Mouse (Mus musculus): ENCODE results near the gene Gm6588.

Gene Gm6588

DNA sequence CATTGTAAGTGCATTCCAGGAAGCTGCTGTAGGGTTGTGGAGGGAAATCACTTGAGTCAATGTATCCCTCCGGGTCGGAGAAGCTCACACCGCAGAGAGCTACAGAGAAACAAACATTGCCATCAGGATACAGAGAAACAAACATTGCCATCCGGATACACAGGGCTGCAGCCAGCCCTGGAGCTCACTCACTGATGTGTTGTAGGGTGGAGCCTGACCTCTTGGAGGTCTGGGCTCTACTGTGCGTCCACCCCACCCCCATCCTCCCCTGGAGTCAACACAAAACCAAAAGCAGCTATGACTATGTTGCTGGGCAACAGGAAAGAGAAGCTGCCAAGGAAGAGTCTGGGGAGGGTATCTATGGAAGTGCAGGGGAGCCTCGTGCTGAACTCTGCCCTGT lies 24.2 kb downstream of the Gm6588 start:
- no peak for DNase-seq

DNA sequence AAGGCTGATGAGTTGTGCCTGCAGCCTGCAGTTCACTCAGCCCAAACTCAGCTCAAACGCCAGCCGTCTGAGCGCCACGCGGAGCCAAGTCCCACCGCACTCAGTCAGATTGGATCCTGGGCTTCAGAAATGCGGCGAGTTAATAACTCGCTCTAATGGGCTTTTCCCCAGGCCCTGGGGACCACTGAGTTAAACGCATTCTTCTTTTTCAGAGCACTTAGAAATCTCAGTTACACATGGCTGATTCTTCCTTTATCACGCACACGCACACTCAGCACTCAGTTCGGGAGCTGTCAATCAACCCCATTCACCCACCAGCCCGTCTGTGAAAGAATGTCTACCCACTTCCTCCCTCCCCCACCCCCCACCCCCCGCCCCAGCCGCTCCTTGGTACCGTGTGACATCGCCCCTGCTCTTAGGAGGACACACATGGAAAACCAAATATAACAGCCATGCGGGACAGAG lies 32.8 kb downstream of the Gm6588 start:
- DNase-seq, result no peak

DNA sequence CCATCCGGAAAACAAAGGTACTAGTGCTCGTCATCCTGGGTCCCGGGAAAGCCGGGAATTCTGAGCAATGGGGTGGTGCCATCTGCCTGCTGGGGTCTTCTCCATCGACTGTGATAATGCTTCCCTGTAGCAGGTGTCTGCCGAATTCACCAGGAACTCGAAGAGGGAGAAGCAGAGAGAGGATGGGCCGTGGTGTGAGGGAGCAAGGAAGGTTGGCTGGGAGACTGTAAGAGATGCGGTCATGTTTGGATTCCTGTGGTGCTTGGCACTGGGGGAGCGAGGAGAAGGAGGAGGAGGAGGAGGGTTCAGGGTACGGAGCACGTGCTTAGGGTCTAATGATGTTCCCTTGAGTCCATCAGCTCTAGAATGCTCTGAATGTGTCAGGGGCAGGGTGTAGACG lies 33.3 kb downstream of the Gm6588 start:
- DNase-seq, result no peak

DNA sequence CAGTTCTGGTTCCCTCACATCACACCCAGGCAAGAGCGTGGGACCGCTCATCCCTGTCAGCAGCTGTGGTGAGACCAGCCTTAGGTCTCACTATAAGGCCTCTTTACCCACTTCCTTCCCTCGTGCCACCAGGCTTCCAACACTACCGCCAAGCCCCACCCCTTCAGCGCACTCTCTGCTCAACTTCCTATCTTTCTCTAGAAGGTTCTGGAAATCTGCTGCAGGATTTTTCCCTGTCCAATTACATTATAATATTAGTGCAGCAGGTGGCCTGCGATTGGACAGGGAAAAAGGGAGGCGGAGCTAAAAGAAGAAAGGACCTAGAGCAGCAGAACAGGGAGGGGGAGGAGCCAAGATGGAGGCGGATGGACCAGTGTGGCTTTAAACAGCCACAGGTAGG lies 33.8 kb downstream of the Gm6588 start:
- DNase-seq, result no peak

DNA sequence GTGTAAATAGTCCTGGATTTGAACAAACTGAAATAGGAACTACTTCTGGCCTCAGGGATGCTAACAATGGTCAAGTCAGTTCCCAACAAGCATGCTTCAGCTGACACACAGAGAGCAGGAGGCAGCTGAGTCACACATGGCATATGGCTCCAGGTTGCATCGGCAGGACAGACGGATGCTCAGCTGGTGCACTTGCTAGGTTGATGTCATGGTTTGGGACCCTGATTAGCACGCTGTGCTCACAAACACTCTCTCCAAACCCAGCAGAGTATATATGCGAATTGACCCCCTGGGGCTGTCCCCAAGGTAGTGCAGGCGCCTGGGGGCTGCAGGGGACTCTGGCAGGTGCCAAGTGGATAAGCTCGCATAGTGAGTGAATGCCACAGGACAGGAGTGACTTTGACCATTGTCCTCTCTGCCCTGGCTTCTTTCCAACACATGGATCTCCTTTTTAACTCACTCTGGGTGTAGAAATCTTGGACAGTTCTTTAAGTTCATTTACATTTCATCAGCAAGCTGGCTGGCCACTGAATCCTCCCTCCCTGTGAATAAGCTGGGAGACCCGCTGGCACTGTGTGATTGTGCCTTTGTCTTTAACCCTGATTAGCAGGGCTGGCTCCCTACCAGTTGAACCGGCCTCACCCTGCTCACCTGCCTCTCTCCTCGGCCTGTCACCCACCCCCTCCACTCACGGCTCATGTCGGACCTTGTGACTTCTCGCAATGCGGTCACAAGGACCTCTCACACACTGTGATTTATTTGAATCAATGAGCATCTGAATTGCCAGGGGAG lies 35.9 kb downstream of the Gm6588 start:
- no peak for DNase-seq

DNA sequence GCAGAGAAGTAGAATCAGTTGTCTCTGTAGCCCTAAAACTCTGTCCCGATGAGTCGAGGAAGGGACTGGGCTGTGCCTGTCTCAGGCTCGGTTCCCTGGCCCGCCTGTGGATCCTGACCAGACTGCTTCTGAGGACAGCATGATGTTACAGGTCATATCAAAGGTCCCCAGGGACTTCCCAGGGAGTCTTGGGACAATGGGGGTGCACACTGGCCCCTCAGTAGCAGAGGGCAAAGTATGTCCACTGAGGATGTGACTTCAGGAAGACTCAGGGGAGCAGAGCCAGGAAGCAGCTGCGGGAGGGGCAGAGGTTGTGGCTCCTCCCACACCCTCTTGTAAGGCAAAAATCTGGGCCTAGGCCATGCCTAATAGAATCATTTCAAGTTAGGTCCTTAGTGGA lies 37.2 kb downstream of the Gm6588 start:
- peak; percentile 19 for DNase-seq

DNA sequence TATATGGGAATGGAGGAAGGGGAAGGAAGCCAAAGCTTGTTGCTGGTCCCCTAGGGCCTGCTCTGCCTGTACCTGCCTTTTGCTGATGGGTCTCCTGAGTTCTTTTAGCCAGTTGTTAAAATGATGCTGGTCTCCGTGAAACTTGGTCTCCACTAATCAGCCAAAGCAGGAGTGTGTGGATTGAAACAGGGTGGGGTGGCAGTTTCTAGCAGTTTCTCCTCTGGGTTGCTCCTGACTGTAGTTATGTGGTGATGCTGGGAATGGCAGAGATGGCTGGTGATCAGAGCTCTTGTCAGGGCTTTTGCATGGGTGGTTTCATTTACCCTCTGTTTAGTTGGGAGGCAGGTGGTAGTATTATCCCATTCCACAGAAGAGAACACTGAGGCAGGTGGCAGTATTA lies 38.3 kb downstream of the Gm6588 start:
- no peak for DNase-seq

DNA sequence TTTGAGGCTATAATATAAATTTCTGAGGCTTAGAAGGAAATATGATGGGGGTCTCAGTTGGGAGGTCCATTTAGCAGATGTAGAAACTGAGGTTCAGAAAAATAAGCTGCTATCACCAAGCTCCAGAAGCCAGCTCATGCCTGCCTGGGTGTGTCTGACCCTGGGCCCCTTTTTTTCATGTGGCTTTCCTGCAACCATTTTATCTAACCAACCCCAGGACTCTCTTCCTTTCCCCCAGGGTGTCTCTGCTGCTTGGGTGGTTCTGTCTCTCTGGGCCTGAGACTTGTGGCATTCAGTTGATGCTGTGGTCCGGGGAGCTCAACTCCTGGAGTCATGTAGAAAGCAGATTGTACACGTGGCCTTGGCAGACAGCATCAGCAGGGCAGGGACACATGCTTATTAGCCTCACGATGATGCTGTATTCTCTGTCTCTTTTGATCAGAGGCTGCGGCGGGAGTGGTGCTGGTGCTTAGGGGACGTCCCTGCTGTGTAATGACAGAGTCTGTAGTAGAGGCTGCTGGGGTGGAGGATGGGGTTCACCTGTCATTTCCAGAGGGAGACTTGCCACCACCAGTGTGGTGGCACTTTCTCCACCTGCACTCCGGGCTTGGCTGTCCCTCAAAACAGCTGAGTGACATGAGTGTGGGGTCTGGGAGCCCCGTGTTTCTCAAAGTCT lies 39.0 kb downstream of the Gm6588 start:
- no peak for DNase-seq

DNA sequence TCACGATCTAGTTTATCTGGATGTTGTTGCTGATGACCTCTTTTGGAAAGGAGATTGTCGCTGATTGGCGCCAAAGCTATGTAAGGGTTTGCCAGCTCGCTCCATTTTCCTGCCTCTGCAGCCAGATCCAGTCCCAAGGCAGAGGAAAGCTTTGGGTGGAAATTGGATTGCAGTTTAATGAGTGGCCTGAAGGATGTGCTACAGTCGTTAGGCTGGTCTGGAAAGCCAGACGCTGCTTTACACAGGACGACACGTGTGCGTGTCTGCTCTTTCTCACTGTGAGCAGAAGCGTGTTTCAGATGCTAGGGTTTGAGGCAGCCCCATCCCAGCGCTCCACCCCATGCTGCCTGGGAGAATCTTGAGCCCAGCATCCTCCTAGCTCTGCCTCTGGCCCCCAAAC lies 42.3 kb downstream of the Gm6588 start:
- no peak for DNase-seq

DNA sequence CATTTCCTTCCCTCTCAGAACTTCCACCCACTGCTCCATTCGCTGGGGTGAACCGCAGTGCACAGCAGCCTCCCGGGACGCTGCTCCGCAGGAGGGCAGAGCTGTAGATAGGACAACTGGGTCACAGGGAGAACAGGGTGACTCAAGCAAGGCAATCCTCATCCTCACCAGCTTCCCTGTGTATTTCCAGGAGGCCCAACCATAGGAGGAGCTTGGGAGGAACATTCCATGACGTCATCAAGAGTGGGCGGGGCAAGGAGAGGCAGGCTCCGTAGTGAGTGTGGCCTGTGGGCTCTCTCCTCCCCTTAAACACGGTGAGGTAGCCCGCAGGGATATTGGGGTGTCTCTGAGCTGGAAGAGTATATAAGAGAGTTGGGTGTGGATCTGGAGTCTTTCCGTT lies 44.3 kb downstream of the Gm6588 start:
- no peak for DNase-seq

DNA sequence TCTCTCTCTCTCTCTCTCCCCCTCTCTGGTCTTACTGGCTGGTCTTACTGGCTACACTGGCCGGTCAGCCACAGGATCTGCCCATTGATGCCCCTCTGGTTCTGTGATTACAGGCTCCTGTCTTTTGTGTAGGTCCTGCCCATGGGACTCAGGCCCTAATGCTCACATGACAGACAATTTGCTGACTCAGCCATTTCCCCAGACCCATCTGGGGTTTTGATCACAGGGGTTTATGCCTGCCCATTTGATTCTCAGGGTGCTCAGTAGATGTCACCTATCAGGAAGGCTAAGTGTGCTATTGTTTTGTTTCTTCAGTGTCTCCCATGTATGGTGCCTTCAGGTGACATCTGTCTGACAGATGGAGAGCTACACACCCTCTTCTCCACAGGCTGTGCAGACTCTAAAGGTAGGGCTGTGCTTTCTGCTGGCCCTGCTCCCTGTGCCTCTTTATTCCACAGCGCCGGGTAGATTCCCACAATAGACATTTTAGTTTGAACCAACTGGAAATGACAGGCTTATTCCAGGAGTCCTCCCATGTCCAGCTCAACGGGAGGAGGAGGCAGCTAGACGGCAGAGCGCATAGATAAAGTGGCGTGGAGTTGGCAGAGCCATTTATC lies 47.6 kb downstream of the Gm6588 start:
- DNase-seq, result no peak

DNA sequence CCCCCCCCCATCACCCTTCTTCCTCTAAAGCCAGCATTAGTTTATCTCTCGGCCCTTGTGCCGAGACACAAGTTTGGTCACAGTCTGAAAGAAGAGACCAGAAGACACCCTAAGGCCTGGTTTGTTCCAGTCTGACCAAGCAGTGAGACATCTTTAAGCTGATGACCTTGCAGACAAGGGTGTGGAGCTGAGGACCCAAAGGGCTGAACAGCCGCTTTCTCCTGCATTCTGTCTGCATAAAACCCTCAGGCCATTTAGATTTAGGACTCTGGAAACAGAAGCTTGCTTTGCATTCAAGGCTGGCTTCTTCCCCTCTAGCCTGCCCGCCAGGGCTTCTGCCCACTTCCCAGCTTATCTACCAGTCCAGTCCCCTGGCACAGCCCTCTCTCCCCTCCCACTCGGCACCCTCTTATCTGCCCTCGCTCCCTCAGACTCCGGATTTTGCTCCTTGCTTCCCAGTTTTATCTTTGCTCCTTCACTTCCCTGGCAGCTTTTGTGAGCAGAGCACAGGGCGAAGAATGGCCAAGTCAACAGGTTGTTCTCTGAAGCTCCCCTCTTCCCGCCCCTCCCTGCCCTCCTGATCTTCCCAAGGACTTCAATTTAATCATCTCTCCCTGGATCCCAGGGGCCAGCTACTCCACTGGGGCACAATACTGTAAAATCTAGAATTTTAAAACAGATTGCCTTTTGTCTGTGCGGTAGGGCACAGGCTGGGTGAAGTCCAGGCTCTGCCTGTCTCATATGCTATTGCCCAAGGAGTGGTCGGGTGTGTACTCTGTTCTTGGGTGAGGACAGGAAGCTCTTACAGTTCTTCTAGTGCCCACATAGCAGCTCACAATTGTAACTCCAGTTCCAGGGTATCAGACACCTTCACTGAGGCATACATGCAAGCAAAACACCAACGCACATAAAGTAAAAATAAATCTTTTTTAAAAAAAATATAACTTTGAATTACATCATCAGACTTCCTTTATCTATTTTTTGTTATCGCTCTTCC lies 50.0 kb downstream of the Gm6588 start:
- no peak for DNase-seq

DNA sequence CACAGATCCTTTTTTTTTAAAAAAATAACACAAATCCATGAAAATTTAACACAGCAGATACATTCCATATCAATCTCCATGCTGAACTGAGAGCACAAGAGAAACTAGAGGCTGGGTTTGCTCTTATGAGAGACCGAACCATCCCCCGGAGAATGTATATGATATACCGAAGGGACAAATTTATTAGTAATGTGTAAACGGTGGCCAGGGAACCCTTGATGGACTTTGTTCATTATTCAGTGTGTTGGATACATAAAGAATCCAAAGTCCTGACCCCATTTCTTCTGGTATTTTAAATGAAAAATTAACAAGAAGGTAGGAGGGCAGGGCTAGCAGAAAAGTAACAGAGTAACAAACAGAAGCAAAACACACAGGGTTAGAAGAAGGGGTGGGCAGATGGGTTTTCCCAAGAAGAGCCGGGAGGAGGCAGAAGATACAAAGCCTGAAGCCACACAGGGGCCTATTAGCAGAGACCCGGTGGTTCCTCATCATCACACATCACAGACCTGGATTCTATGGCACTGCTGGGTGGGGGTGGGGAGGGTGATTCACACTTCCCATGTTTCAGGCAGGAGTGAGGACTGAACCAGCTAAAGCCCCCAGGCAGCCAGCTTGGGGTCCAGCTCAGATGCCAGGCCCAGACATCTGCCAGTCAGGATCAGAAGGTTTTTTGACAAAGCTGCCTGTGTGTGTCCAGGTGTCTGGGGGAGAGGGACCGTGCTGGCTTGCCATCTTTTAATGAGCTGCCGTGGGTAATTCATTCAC lies 50.9 kb downstream of the Gm6588 start:
- DNase-seq, result no peak
